Mouse (Mus musculus) c-Kit-positive CD71-positive TER-119-positive erythroid progenitor cells, embryonic 14.5 days (primary cell): ENCODE measurements at regions not wholly inside any gene's neighbourhood (a gene's known extent, or its start where the extent isn't known, plus 50 kb on each side); places are given as distances from the start of the nearest gene placed in this dataset.

Experiments used
- DNase-seq: peaks from one replicate; pipeline ENCODE4 v3.0.0-alpha.2; 2013; ENCODE audit warnings: low spot score

- no peak for DNase-seq
These were observed 92.6 kb upstream of the Mark1 start for GRCm38 (mm10) chr1:185091816-185092558.

GRCm38 (mm10) chr1:185089196-185089595, 89.8 kb upstream of the Mark1 start:
- DNase-seq: no peak

- no peak for DNase-seq
These were observed 83.8 kb upstream of the Mark1 start for GRCm38 (mm10) chr1:185083191-185083590.

GRCm38 (mm10) chr1:185080118-185080517, 80.7 kb upstream of the Mark1 start:
- no peak for DNase-seq

GRCm38 (mm10) chr1:185079331-185079880, 80.0 kb upstream of the Mark1 start:
- no peak for DNase-seq

GRCm38 (mm10) chr1:185074001-185074400, 74.6 kb upstream of the Mark1 start:
- no peak for DNase-seq

- no peak for DNase-seq
These were observed 73.4 kb upstream of the Mark1 start for GRCm38 (mm10) chr1:185072766-185073165.

GRCm38 (mm10) chr1:185071566-185071965, 72.2 kb upstream of the Mark1 start:
- DNase-seq: peak; percentile 66

GRCm38 (mm10) chr1:185070853-185071149, 71.4 kb upstream of the Mark1 start:
- no peak for DNase-seq

- no peak for DNase-seq
These were observed 70.9 kb upstream of the Mark1 start for GRCm38 (mm10) chr1:185070062-185070852.

GRCm38 (mm10) chr1:185068136-185068535, 68.8 kb upstream of the Mark1 start:
- DNase-seq: no peak

- DNase-seq: no peak
These were observed 68.3 kb upstream of the Mark1 start for GRCm38 (mm10) chr1:185067661-185068060.

GRCm38 (mm10) chr1:185065056-185065455, 65.7 kb upstream of the Mark1 start:
- DNase-seq: no peak

- DNase-seq: no peak
These were observed 62.7 kb upstream of the Mark1 start for GRCm38 (mm10) chr1:185062103-185062502.

GRCm38 (mm10) chr1:185057443-185057842, 58.1 kb upstream of the Mark1 start:
- DNase-seq: no peak

- no peak for DNase-seq
These were observed 53.3 kb upstream of the Mark1 start for GRCm38 (mm10) chr1:185052700-185053099.

GRCm38 (mm10) chr1:185049980-185050379, 50.6 kb upstream of the Mark1 start:
- no peak for DNase-seq
